In genomic region chr2:154463621-154464198, GRCm38 (mm10) we compare ENCODE assay signal across 8 mouse cellular contexts. TPM values are rescaled to one million over a fixed set of nuclear protein-coding genes. Genes with fewer than 3 reads are reported as not detected.
DNase-seq lines count a peak whose midpoint lies in the region; ATAC-seq lines count a peak whose summit lies in the region.
"Had no signal": no experiment of that assay in that cellular context is flagged by ENCODE, and none has a peak within 500 bp of the region (broad histone marks: within the 10 kb centered on the region; RNA-seq: fewer than 3 reads in every experiment).

No protein-coding gene starts in this region.

- H3K4me3 ChIP-seq in midbrain, embryonic 14.5 days (replicated peaks; ENCODE audit: low read depth, low read length) = no peak overlapping the region
- H3K4me3 ChIP-seq: layer of hippocampus, adult 2 months had no signal

- no peaks in the 10 kb centered on the region for H3K9me3 ChIP-seq in midbrain, embryonic 14.5 days (ENCODE audit: control insufficient read depth, low read length)

- H3K36me3 ChIP-seq in midbrain, embryonic 14.5 days (ENCODE audit: control insufficient read depth, insufficient read depth, low read length) = no peaks in the 10 kb centered on the region

- DNase-seq in urinary bladder, postnatal 14 days (ENCODE audit: low spot score) = peak; percentile 37
- DNase-seq in urinary bladder, adult 2 months (ENCODE audit: low spot score) = no peak
- DNase-seq in gastrocnemius, postnatal 14 days = peak; percentile 42
- peak; percentile 18 for DNase-seq in liver
- no peak for DNase-seq in midbrain, embryonic 14.5 days
- no peak for DNase-seq in cerebellum, adult 11 months
- DNase-seq in neural tube, embryonic 10.5 days (ENCODE audit: extremely low spot score, low spot score) = no peak

- 93% methylated on average over 11 of the region's 11 CpGs for WGBS in midbrain, embryonic 14.5 days

- intact Hi-C loops in gastrocnemius, postnatal 14 days (cut with DNase I; ENCODE audit: low total_unique reads) = no loop called here

- no peak for ATAC-seq in midbrain, embryonic 14.5 days (ENCODE audit: low FRiP score, low TSS enrichment)

- no peak overlapping the region for H3K27ac ChIP-seq in midbrain, embryonic 14.5 days (replicated peaks; ENCODE audit: low read depth, low read length)
- H3K27ac ChIP-seq: layer of hippocampus, adult 2 months had no signal

- no peak overlapping the region for H3K9ac ChIP-seq in midbrain, embryonic 14.5 days (replicated peaks; ENCODE audit: low read length)

- H3K4me1 ChIP-seq in midbrain, embryonic 14.5 days (ENCODE audit: control insufficient read depth, insufficient read depth, low read length) = peaks cover 8% of the 10 kb centered on the region

- H3K27me3 ChIP-seq in midbrain, embryonic 14.5 days (ENCODE audit: control insufficient read depth, insufficient read depth, low read length) = no peaks in the 10 kb centered on the region

- no peak overlapping the region for H3K4me2 ChIP-seq in midbrain, embryonic 14.5 days (ENCODE audit: low read length)

RNA-seq across cellular contexts. Expression of gene Cbfa2t2, which starts 27.4 kb away (rescaled TPM):
- 16.2 and 16.6 TPM in 2 replicates for polyA plus RNA-seq in urinary bladder, adult 2 months (2012; rRNA removed)
- total RNA-seq in gastrocnemius, postnatal 14 days (2021) = 10 to 100 TPM; 12.2 to 15.7 TPM
- polyA plus RNA-seq in midbrain, embryonic 14.5 days (2014; fragmentation: Nextera tagmentation; extraction: Ambion mirVana) = 45.5 and 65.6 TPM in 2 replicates

RNA-seq across cellular contexts. Expression of gene Snta1, which starts 55.8 kb away (rescaled TPM):
- 16.5 and 17.7 TPM in 2 replicates for polyA plus RNA-seq in urinary bladder, adult 2 months (2012; rRNA removed)
- 100 to 1,000 TPM; 146 to 210 TPM for total RNA-seq in gastrocnemius, postnatal 14 days (2021)
- polyA plus RNA-seq in midbrain, embryonic 14.5 days (2014; fragmentation: Nextera tagmentation; extraction: Ambion mirVana) = 4.0 and 5.8 TPM in 2 replicates

Comparison
In these comparisons a context has a peak if more than half of its experiments do, and no peak if none do; other contexts are left out.
1. DNase-seq: peak in urinary bladder, postnatal 14 days (single experiment), gastrocnemius, postnatal 14 days (single experiment) and liver (single experiment); none in urinary bladder, adult 2 months (single experiment), midbrain, embryonic 14.5 days (single experiment), cerebellum, adult 11 months (single experiment) and neural tube, embryonic 10.5 days (single experiment).